Mouse (Mus musculus) frontal cortex, adult 2 months (tissue): ENCODE data around the gene Itprip. TPM values are rescaled to one million over a fixed set of nuclear protein-coding genes. Genes with fewer than 3 reads are reported as not detected.

ENCODE experiments used
- DNase-seq, 2 experiments: peaks; one replicate each; pipeline ENCODE4 v3.0.0; 2022; ENCODE audit warnings: low spot score in 1 of 2; ENCODE audit errors: extremely low spot score in 1 of 2
- polyA plus RNA-seq: library from polyadenylated mRNA; depleted of rRNA; stranded (reverse); fragments of >200 nt; gene quantifications from 2 replicates; pipeline ENCODE4 v1.2.3, GENCODE M21; 2012

Gene Itprip
- polyA plus RNA-seq, 1 experiment = 0.86 TPM

- DNase-seq = no peak
Observed at GRCm38 (mm10) chr19:47887417-47887816, 31.7 kb downstream of the Itprip start.

DNA sequence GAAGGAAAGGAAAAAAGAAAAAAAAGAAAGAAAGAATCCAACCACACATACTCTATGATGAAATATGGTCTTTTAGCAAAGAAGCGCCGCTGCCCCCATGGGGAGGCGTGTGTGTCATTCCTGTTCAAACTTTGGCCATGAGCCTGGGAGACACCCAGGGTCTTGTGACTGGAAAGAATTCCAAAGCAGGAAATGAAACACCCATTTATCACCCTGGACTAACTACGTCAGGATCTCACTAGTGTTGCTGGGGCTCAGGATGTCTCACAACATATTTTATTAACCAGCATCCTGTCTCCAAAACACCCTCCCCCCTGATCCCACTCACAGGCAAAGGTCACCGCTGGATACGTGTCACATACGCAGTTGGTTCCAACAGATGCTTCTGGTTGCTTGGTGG, 32.5 kb downstream of the Itprip start:
- DNase-seq = no peak

GRCm38 (mm10) chr19:47885886-47886285, 33.2 kb downstream of the Itprip start:
- DNase-seq = no peak

DNA sequence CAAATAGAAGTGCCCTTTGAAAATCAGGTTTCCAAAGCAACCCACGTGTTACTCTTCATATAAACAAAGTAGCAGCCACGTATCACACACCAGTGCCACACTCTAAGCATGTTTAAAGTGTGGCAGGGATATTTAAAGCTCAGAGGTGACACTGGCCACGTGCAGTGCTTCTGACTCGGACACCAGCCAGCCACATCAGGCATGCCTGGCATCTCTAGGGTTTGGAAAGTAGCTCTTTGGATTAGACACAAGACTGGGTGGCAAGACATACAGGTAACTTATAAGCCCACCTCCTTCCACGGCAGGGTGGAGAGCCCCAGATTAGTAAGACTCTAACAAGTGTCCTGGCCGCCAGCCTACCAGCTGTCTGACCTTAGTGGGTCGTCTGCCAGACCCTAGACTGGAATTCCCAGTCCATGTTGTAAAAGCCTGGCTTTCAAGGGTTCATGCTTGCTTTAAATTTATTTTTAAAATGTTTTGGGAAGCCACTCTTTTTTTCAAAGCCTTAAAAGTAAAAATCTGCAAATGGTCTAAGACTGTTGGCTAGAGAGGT, 33.8 kb downstream of the Itprip start:
- no peak for DNase-seq

DNA sequence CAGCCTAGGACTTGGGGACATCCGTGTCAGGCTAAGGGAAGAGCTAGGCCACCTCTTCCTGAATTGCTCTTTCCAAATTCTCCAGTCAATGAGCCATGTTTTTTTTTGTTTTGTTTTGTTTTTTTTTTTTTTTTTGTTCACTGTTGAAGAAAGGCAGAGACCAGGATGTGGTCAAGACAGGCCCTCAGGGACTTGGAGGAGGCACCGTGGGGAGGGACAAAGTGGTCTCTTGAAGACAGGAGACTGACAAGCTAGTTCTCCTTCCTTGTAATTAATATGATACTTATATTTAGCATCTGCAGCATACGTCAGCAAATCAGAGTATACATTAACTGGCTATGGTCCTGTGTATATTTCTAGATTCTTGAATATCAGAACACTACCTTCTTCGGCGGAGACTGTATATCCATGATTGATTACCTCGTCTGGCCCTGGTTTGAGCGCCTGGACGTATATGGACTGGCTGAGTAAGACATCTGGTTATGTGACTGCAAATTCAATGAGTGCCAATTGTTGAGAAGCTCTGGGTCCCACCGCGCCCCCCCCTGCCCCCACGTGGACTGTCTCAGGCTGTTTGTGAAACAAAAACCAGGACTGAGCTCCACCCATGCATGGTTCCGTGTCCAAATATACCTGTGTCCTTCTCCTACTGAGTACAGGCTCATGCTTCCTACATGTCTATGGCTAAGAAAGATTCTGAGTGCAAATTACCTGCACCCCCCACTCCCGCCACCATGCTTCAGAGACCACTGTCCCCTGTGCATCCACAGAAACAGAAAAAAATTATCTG, 34.6 kb downstream of the Itprip start:
- DNase-seq = no peak

- no peak for DNase-seq
Observed at GRCm38 (mm10) chr19:47882882-47883254, 36.2 kb downstream of the Itprip start.

DNA sequence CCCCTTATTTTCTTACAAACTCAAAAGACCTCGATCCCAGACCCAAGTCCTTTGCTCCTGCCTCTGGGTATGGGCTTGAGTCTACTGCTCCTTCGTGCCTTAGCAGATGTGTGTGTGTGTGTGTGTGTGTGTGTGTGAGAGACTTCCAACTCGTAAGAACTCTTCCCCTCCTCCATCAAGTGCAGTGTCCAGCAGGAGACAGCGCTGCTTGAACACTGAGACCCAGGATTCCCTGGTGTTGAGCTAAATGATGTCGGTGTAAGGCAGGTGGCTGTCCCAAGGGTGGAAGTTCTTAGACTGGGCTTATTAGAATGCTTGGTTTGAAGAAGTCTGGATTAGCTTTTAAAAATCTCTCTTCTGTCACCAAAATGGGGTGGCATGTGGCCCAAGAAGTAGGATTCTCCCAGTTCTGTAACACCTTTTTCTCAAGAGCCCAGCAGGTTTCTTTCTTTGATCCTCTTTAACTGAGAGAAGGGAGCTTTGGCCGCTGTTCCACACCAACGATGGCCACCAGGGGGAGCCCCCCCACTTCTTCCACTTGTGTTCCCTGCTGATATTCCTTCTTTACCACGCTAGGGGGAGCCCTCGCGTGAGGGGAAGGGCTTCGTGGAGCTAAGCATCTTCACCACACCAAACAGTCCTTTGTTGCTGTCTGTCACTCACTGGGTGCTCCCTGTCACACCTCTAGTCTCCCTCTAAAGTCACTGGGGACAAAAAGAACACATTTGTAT, 36.8 kb downstream of the Itprip start:
- DNase-seq = peak; percentile 26 to 86

GRCm38 (mm10) chr19:47881538-47881937, 37.6 kb downstream of the Itprip start:
- DNase-seq = no peak

- DNase-seq = no peak
Observed at GRCm38 (mm10) chr19:47876252-47876651, 42.8 kb downstream of the Itprip start.

GRCm38 (mm10) chr19:47871515-47871914, 47.6 kb downstream of the Itprip start:
- DNase-seq = no peak

DNA sequence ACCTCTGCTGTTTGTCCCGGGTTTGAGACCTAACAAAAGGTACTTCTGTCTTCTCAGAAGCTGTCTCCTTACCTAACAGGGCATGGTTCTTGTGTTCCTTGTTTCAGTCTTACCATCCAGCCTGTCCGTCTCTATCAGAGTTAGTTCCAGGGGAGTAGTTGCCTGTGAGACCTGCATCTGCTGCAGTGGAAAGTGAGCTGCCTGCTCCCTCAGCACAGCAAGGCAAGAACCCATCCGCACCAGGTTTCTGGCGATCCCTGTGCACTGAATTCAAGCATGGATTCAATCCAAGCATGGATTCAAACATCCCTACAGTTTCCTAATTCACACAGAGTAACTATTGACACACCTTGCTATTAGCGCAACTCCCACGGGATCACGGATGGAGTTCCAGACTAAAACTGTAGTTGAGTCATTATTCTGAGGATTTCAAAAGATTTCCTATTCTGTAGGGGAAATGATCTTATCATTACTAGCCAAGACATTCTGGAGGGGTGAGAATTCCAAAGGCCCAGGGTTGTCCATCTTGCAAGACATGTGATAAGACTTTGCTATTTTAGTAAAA, 48.9 kb downstream of the Itprip start:
- DNase-seq = no peak

GRCm38 (mm10) chr19:47869516-47869915, 49.6 kb downstream of the Itprip start:
- no peak for DNase-seq

DNA sequence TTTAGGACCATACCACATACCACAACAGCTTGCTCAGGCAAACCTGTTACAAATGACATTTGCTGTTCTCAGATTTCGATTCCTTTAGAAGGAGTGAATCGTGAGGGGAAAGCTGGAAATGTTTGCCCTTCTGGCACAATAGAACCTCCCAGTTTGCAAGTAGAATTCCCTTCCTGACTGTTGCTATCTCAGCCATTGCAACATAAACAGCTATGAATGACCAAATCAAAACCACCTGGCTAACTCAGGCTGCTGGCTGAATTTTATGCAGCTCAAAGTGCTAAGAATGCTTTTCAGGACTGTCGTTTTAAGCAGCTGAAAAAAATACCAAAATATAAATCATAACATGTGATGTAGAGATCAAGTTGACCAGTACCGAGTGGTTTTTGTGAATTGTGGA, 50.1 kb downstream of the Itprip start:
- no peak for DNase-seq

DNA sequence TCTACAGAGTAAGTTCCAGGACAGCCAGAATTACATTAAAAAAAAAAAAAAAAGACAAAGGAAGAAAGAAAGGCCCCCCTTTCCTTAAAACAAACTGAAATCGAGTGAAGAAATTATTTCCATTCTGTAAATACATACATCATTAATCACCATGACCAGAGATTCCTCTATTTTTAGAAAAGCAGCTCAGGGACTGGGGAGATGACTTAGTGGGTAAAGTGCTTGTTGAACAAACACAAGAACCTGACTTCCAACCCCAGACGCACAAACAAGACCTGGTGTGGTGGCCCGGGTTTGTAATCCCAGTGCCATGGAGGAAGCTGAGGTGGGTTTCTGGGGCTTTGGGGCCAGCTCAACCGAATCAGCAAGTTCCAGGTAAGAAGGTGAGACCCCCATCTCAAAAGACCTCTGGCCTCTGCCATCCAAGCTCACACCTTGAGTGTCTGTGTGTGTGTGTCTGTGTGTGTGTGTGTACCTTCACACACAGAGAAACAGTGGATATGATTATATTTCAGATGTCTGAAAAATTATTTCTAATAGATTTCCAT, 51.4 kb downstream of the Itprip start:
- no peak for DNase-seq

- peak; percentile 92 to 96 for DNase-seq
Observed at GRCm38 (mm10) chr19:47865353-47865947, 53.6 kb downstream of the Itprip start, which contains the start of gene Gsto2. TSS of gene Gsto2 (plus strand) at chr19:47865534.

DNA sequence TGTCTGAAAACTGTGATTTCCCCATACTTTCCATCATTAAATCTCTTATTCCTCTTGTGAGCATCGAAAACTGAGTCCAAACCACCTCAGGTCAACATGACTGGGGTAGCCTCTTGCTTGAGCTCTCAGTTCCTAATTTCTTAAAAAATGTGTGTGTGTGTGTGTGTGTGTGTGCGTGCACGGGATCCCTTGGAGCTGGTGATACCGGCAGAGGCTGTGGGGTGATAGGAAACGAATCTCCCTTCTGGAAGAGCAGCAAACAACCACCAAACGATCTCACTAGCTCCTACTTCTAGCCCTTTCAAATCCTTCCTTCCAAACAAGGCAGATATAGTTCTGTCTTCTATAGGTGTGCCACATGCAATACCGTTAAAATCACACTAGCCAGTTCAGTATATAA, 54.4 kb downstream of the Itprip start:
- no peak for DNase-seq

- DNase-seq = no peak
Observed at GRCm38 (mm10) chr19:47864051-47864450, 55.0 kb downstream of the Itprip start.

DNA sequence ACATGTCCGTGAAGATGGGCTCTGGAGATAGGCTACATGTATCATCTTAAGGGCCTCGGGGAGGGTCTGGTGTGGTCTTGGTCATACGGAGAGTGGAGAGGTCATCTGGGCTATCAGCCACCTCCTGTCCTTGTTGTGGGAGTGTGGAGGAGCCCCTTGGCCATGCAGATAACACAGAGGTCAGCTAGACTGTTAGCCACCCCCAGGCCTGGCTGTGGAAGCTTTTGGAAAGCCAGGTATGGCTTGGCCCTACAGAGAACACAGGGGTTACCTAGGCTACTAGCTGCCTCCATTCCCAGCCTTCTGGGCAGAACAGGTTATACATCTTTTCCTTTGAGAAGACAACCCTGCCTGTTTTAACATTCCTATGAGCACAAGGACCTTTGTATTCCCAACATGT, 56.5 kb downstream of the Itprip start:
- DNase-seq = no peak

DNA sequence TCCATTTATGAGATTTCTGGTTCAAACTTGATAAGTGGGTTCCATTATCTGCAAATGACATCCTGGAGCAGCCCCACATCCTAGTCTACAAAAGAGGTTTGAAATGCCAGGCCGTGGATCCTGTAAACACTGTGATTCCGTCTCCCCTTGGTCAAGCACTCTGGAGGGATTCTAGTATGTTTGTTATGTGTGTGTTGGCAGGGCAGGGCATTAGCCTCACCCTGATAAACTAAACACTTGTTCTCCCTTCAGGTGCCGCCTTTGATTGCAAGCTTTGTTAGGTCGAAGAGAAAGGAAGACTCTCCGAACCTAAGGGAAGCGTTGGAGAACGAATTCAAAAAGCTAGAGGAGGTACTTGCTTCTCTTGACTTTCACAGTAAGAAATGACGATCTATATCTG, 59.9 kb downstream of the Itprip start:
- no peak for DNase-seq
